Mouse (Mus musculus) spleen, adult 2 months (tissue): Measurements from ENCODE around the gene Susd6. TPM values are rescaled to one million over a fixed set of nuclear protein-coding genes. Genes with fewer than 3 reads are reported as not detected.

ENCODE experiments used
- DNase-seq, 2 experiments: peaks; one replicate each; pipeline versions ENCODE4 v3.0.0 to v3.0.0-alpha.2; 2012 to 2021; ENCODE audit warnings: low spot score in 2 of 2, low read depth in 1 of 2
- H3K27ac ChIP-seq: fragments of 200-500 bp; 2 replicates; pipeline ENCODE4 v1.5.1; 2012; ENCODE audit warnings: low read length, inconsistent platforms; ENCODE audit not compliant: insufficient read depth
- H3K27me3 ChIP-seq: fragments of 200-500 bp; 2 replicates; pipeline ENCODE4 v1.6.1; 2012; ENCODE audit warnings: mild to moderate bottlenecking, moderate library complexity, low read length, inconsistent platforms; ENCODE audit not compliant: control insufficient read depth, insufficient read depth
- H3K36me3 ChIP-seq: fragments of 200-500 bp; 2 replicates; pipeline ENCODE4 v1.6.1; 2012; ENCODE audit warnings: mild to moderate bottlenecking, low read length, inconsistent platforms; ENCODE audit not compliant: control insufficient read depth, insufficient read depth
- H3K4me1 ChIP-seq: fragments of 200-500 bp; 2 replicates; pipeline ENCODE4 v1.6.1; 2011; ENCODE audit warnings: inconsistent platforms; ENCODE audit not compliant: control insufficient read depth, insufficient read depth, insufficient read length
- H3K4me3 ChIP-seq: fragments of 200-500 bp; 2 replicates; pipeline ENCODE4 v1.5.1; 2011; ENCODE audit warnings: mild to moderate bottlenecking, inconsistent platforms; ENCODE audit not compliant: insufficient read depth, insufficient read length; ENCODE audit errors: extremely low read depth
- CTCF ChIP-seq: fragments of 200-500 bp; IDR thresholded peaks from 2 replicates; pipeline ENCODE4 v1.5.1; 2011; ENCODE audit warnings: mild to moderate bottlenecking, inconsistent platforms; ENCODE audit not compliant: insufficient read depth, insufficient read length, insufficient replicate concordance; ENCODE audit errors: extremely low read depth
- POLR2A ChIP-seq: fragments of 200-500 bp; IDR thresholded peaks from 2 replicates; pipeline ENCODE4 v1.6.1; 2011; ENCODE audit warnings: low read depth, low read length, inconsistent platforms
- WGBS: fragments of 180-500 bp; shearing (Covaris S2); methylation state at CpG from one replicate; pipeline ENCODE4 v1.1.7; 2018; 5-methylcytosine and 5-hydroxymethylcytosine counted together
- polyA plus RNA-seq: library from polyadenylated mRNA; depleted of rRNA; stranded (reverse); fragments of >200 nt; gene quantifications from 2 replicates; pipeline ENCODE4 v1.2.3, GENCODE M21; 2012

Susd6 gene
- polyA plus RNA-seq, 1 experiment = 32.0 TPM

- TF ChIP-seq CTCF (no peak), POLR2A (no peak)
- no peaks in the 10 kb centered on the region for H3K27me3 ChIP-seq
Observed at GRCm38 (mm10) chr12:80827464-80828015, 37.2 kb downstream of the Susd6 start.

GRCm38 (mm10) chr12:80828020-80828419 is 37.7 kb downstream of the Susd6 start:
- Histone ChIP-seq H3K4me3 (no peak overlapping the region), H3K36me3 (peaks cover 13% of the 10 kb centered on the region)
- TF ChIP-seq POLR2A (no peak), CTCF (no peak)

More at GRCm38 (mm10) chr12:80827464-80828015, 37.2 kb downstream of the Susd6 start:
- H3K36me3 ChIP-seq = peaks cover 13% of the 10 kb centered on the region
- 74% methylated on average over 5 of the region's 5 CpGs for WGBS
- peak overlapping the region; percentile 22; the same call in 1 of the 2 replicates for H3K27ac ChIP-seq
- no peak for DNase-seq
- no peak overlapping the region for H3K4me3 ChIP-seq
- H3K4me1 ChIP-seq = peaks cover 12% of the 10 kb centered on the region; the same call in 1 of the 2 replicates

GRCm38 (mm10) chr12:80828951-80829350 is 38.6 kb downstream of the Susd6 start:
- no peak for DNase-seq
- WGBS = 96% methylated on average over 2 of the region's 2 CpGs
- Histone ChIP-seq H3K4me1 (peaks cover 16% of the 10 kb centered on the region), H3K27ac (no peak overlapping the region), H3K27me3 (no peaks in the 10 kb centered on the region), H3K4me3 (no peak overlapping the region), H3K36me3 (peaks cover 13% of the 10 kb centered on the region)
- TF ChIP-seq POLR2A (no peak), CTCF (no peak)

More at GRCm38 (mm10) chr12:80828020-80828419, 37.7 kb downstream of the Susd6 start:
- no peaks in the 10 kb centered on the region for H3K27me3 ChIP-seq
- peaks cover 12% of the 10 kb centered on the region; the same call in 1 of the 2 replicates for H3K4me1 ChIP-seq
- 88% methylated on average over 5 of the region's 5 CpGs for WGBS
- H3K27ac ChIP-seq = no peak overlapping the region
- no peak for DNase-seq

- Histone ChIP-seq H3K4me3 (no peak overlapping the region), H3K27me3 (no peaks in the 10 kb centered on the region), H3K36me3 (peaks cover 13% of the 10 kb centered on the region), H3K4me1 (peaks cover 24% of the 10 kb centered on the region), H3K27ac (no peak overlapping the region)
- WGBS = 76% methylated on average over 2 of the region's 2 CpGs
- DNase-seq = no peak
- TF ChIP-seq CTCF = no peak
- no peak for TF ChIP-seq POLR2A
Observed at GRCm38 (mm10) chr12:80830211-80830610, 39.9 kb downstream of the Susd6 start.

GRCm38 (mm10) chr12:80830820-80831219 is 40.5 kb downstream of the Susd6 start:
- Histone ChIP-seq H3K27ac (no peak overlapping the region), H3K4me1 (peaks cover 24% of the 10 kb centered on the region), H3K27me3 (no peaks in the 10 kb centered on the region), H3K4me3 (no peak overlapping the region), H3K36me3 (peaks cover 13% of the 10 kb centered on the region)
- TF ChIP-seq POLR2A (no peak), CTCF (no peak)
- DNase-seq = no peak
- 26% methylated on average over 2 of the region's 2 CpGs for WGBS

- Histone ChIP-seq H3K27me3 (no peaks in the 10 kb centered on the region), H3K36me3 (peaks cover 13% of the 10 kb centered on the region), H3K27ac (no peak overlapping the region), H3K4me3 (no peak overlapping the region), H3K4me1 (peaks cover 23% of the 10 kb centered on the region)
- WGBS = 60% methylated on average over 1 of the region's 1 CpGs
- no peak for DNase-seq
- TF ChIP-seq CTCF (no peak), POLR2A (no peak)
Observed at GRCm38 (mm10) chr12:80832313-80832712, 42.0 kb downstream of the Susd6 start.

- TF ChIP-seq CTCF = no peak
- TF ChIP-seq POLR2A = no peak
- peak in 1 of 2 experiments; percentile 46 for DNase-seq
- no peak overlapping the region for H3K4me3 ChIP-seq
- no peaks in the 10 kb centered on the region for H3K27me3 ChIP-seq
- peaks cover 29% of the 10 kb centered on the region for H3K4me1 ChIP-seq
- 7% methylated on average over 2 of the region's 2 CpGs for WGBS
- H3K27ac ChIP-seq = no peak overlapping the region; the same call in 1 of the 2 replicates
- peaks cover 9% of the 10 kb centered on the region for H3K36me3 ChIP-seq
Observed at GRCm38 (mm10) chr12:80833541-80833940, 43.2 kb downstream of the Susd6 start.
